10 mouse cellular contexts compared by ENCODE assay signal in genomic region chr10:80810084-80810483, GRCm38 (mm10). TPM values are rescaled to one million over a fixed set of nuclear protein-coding genes. Genes with fewer than 3 reads are reported as not detected.
A peak's percentile ranks its signal among the peaks of the same experiment; 100 is the strongest.
DNase-seq lines count a peak whose midpoint lies in the region; ATAC-seq lines count a peak whose summit lies in the region.
"Had no signal": no experiment of that assay in that cellular context is flagged by ENCODE, and none has a peak within 500 bp of the region (broad histone marks: within the 10 kb centered on the region; RNA-seq: fewer than 3 reads in every experiment).

No protein-coding gene starts in this region.

- no peak overlapping the region for H3K4me2 ChIP-seq in hindbrain, embryonic 11.5 days (replicated peaks; ENCODE audit: low read depth, low read length)
- H3K4me2 ChIP-seq in embryonic facial prominence, embryonic 15.5 days (replicated peaks), result peak overlapping the region; percentile 23; the same call in 1 of the 2 replicates
- 0 out of 2 replicates have a peak overlapping the region, but pooled peaks have one; percentile 17 for H3K4me2 ChIP-seq in limb, embryonic 15.5 days

- H3K4me3 ChIP-seq in hindbrain, embryonic 10.5 days, result peak overlapping the region; percentile 16
- H3K4me3 ChIP-seq in hindbrain, embryonic 11.5 days (ENCODE audit: low read depth, low read length), result no peak overlapping the region
- H3K4me3 ChIP-seq in embryonic facial prominence, embryonic 15.5 days (replicated peaks), result no peak overlapping the region
- H3K4me3 ChIP-seq in limb, embryonic 15.5 days, result no peak overlapping the region; the same call in 1 of the 2 replicates

- peaks cover 72% of the 10 kb centered on the region for H3K27me3 ChIP-seq in hindbrain, embryonic 10.5 days (ENCODE audit: insufficient read depth, poor library complexity, severe bottlenecking)
- peaks cover 24% of the 10 kb centered on the region for H3K27me3 ChIP-seq in hindbrain, embryonic 11.5 days (ENCODE audit: control insufficient read depth, insufficient read depth, low read length)
- H3K27me3 ChIP-seq in embryonic facial prominence, embryonic 15.5 days, result peaks cover 26% of the 10 kb centered on the region
- peaks cover 38% of the 10 kb centered on the region for H3K27me3 ChIP-seq in limb, embryonic 15.5 days

- peaks cover 54% of the 10 kb centered on the region for H3K4me1 ChIP-seq in hindbrain, embryonic 10.5 days (replicated peaks)
- H3K4me1 ChIP-seq in hindbrain, embryonic 11.5 days (replicated peaks; ENCODE audit: control insufficient read depth, insufficient read depth, low read length), result peaks cover 23% of the 10 kb centered on the region
- peaks cover 44% of the 10 kb centered on the region for H3K4me1 ChIP-seq in embryonic facial prominence, embryonic 15.5 days
- H3K4me1 ChIP-seq in limb, embryonic 15.5 days, result peaks cover 53% of the 10 kb centered on the region

- H3K9ac ChIP-seq in hindbrain, embryonic 11.5 days (ENCODE audit: low read depth, low read length), result no peak overlapping the region
- H3K9ac ChIP-seq in embryonic facial prominence, embryonic 15.5 days, result no peak overlapping the region
- H3K9ac ChIP-seq in limb, embryonic 15.5 days, result no peak overlapping the region
- H3K9ac ChIP-seq: forebrain, postnatal 0 days had no signal

- peak overlapping the region; percentile 36; the same call in 1 of the 2 replicates for H3K27ac ChIP-seq in hindbrain, embryonic 10.5 days
- H3K27ac ChIP-seq in hindbrain, embryonic 11.5 days (ENCODE audit: low read depth, low read length), result no peak overlapping the region
- no peak overlapping the region for H3K27ac ChIP-seq in embryonic facial prominence, embryonic 15.5 days (replicated peaks)
- H3K27ac ChIP-seq in limb, embryonic 15.5 days, result no peak overlapping the region

- ATAC-seq in hindbrain, embryonic 11.5 days (ENCODE audit: low FRiP score), result no peak
- ATAC-seq in embryonic facial prominence, embryonic 15.5 days (ENCODE audit: insufficient number of reproducible peaks, low FRiP score, low TSS enrichment, low read depth), result no peak
- ATAC-seq in limb, embryonic 15.5 days (ENCODE audit: insufficient number of reproducible peaks, low FRiP score, low TSS enrichment, low read depth), result no peak
- ATAC-seq: forebrain, postnatal 0 days had no signal

- no peak for DNase-seq in hindbrain, embryonic 10.5 days (ENCODE audit: low spot score)
- no peak for DNase-seq in hindbrain, embryonic 11.5 days (ENCODE audit: low spot score)
- peak; percentile 71 for DNase-seq in ovary, adult 18-20 months (ENCODE audit: low spot score)
- DNase-seq in ovary, postnatal 10 days (ENCODE audit: low spot score), result no peak
- DNase-seq in yolk sac, embryonic 10.5 days (ENCODE audit: low spot score), result no peak
- no peak for DNase-seq in gastrocnemius, postnatal 4 days (ENCODE audit: low spot score in 2 of 2)
- DNase-seq: forebrain, postnatal 0 days; layer of hippocampus, postnatal 36 days had no signal

- 3% methylated on average over 20 of the region's 20 CpGs for WGBS in hindbrain, embryonic 10.5 days
- 4% methylated on average over 19 of the region's 20 CpGs for WGBS in hindbrain, embryonic 11.5 days
- 4% methylated on average over 20 of the region's 20 CpGs for WGBS in embryonic facial prominence, embryonic 15.5 days
- WGBS in limb, embryonic 15.5 days, result 2% methylated on average over 20 of the region's 20 CpGs

- H3K36me3 ChIP-seq in hindbrain, embryonic 10.5 days, result peaks cover 11% of the 10 kb centered on the region
- H3K36me3 ChIP-seq in hindbrain, embryonic 11.5 days (ENCODE audit: control insufficient read depth, insufficient read depth, low read length), result no peaks in the 10 kb centered on the region
- H3K36me3 ChIP-seq in embryonic facial prominence, embryonic 15.5 days, result 0 out of 2 replicates have a peak, but pooled peaks cover 4% of the 10 kb centered on the region
- H3K36me3 ChIP-seq in limb, embryonic 15.5 days, result peaks cover 3% of the 10 kb centered on the region

- no peaks in the 10 kb centered on the region for H3K9me3 ChIP-seq in hindbrain, embryonic 10.5 days
- H3K9me3 ChIP-seq in hindbrain, embryonic 11.5 days (ENCODE audit: control insufficient read depth, low read length), result no peaks in the 10 kb centered on the region
- H3K9me3 ChIP-seq in embryonic facial prominence, embryonic 15.5 days (replicated peaks), result no peaks in the 10 kb centered on the region
- no peaks in the 10 kb centered on the region for H3K9me3 ChIP-seq in limb, embryonic 15.5 days

RNA-seq across cellular contexts. Expression of gene Jsrp1, which starts 3.2 kb away (rescaled TPM):
- 0.65 and 0.68 TPM in 2 replicates for polyA plus RNA-seq in hindbrain, embryonic 10.5 days (2016; fragmentation: Nextera tagmentation; extraction: Ambion mirVana)
- polyA plus RNA-seq in hindbrain, embryonic 11.5 days (2014; fragmentation: Nextera tagmentation; extraction: Ambion mirVana), result 0.36 and 0.61 TPM in 2 replicates
- polyA plus RNA-seq in embryonic facial prominence, embryonic 15.5 days (2015; fragmentation: Nextera tagmentation; extraction: Ambion mirVana), result 10.0 and 13.8 TPM in 2 replicates
- polyA plus RNA-seq in limb, embryonic 15.5 days (2015; fragmentation: Nextera tagmentation; extraction: Ambion mirVana), result 7.5 and 26.8 TPM in 2 replicates
- total RNA-seq in gastrocnemius, postnatal 4 days (2021), result 100 to 1,000 TPM; 199 to 230 TPM

RNA-seq across cellular contexts. Expression of gene Amh, which starts 5.0 kb away (rescaled TPM):
- 0.12 and 0.16 TPM in 2 replicates for polyA plus RNA-seq in hindbrain, embryonic 10.5 days (2016; fragmentation: Nextera tagmentation; extraction: Ambion mirVana)
- polyA plus RNA-seq in hindbrain, embryonic 11.5 days (2014; fragmentation: Nextera tagmentation; extraction: Ambion mirVana), result not detected in 2 replicates
- polyA plus RNA-seq in embryonic facial prominence, embryonic 15.5 days (2015; fragmentation: Nextera tagmentation; extraction: Ambion mirVana), result 0.09 TPM in 1 of 2 replicates, not detected in the other
- not detected in 2 replicates for polyA plus RNA-seq in limb, embryonic 15.5 days (2015; fragmentation: Nextera tagmentation; extraction: Ambion mirVana)
- total RNA-seq in gastrocnemius, postnatal 4 days (2021), result under 1 TPM; 0.86 to 0.93 TPM
- polyA plus RNA-seq: forebrain, postnatal 0 days had no signal

RNA-seq across cellular contexts. Expression of gene Plekhj1, which starts 11.7 kb away (rescaled TPM):
- 189 and 192 TPM in 2 replicates for polyA plus RNA-seq in hindbrain, embryonic 10.5 days (2016; fragmentation: Nextera tagmentation; extraction: Ambion mirVana)
- 142 and 150 TPM in 2 replicates for polyA plus RNA-seq in hindbrain, embryonic 11.5 days (2014; fragmentation: Nextera tagmentation; extraction: Ambion mirVana)
- 121 and 125 TPM in 2 replicates for polyA plus RNA-seq in embryonic facial prominence, embryonic 15.5 days (2015; fragmentation: Nextera tagmentation; extraction: Ambion mirVana)
- polyA plus RNA-seq in limb, embryonic 15.5 days (2015; fragmentation: Nextera tagmentation; extraction: Ambion mirVana), result 119 and 124 TPM in 2 replicates
- total RNA-seq in gastrocnemius, postnatal 4 days (2021), result 10 to 100 TPM; 41.7 to 43.0 TPM

RNA-seq across cellular contexts. Expression of gene Sf3a2, which starts 12.1 kb away (rescaled TPM):
- 109 and 119 TPM in 2 replicates for polyA plus RNA-seq in hindbrain, embryonic 10.5 days (2016; fragmentation: Nextera tagmentation; extraction: Ambion mirVana)
- polyA plus RNA-seq in hindbrain, embryonic 11.5 days (2014; fragmentation: Nextera tagmentation; extraction: Ambion mirVana), result 83.4 and 84.4 TPM in 2 replicates
- 68.1 and 79.7 TPM in 2 replicates for polyA plus RNA-seq in embryonic facial prominence, embryonic 15.5 days (2015; fragmentation: Nextera tagmentation; extraction: Ambion mirVana)
- polyA plus RNA-seq in limb, embryonic 15.5 days (2015; fragmentation: Nextera tagmentation; extraction: Ambion mirVana), result 59.0 and 71.7 TPM in 2 replicates
- 10 to 100 TPM; 47.1 to 55.8 TPM for total RNA-seq in gastrocnemius, postnatal 4 days (2021)

RNA-seq across cellular contexts. Expression of gene Oaz1, which starts 16.4 kb away (rescaled TPM):
- 2,287 and 2,328 TPM in 2 replicates for polyA plus RNA-seq in hindbrain, embryonic 10.5 days (2016; fragmentation: Nextera tagmentation; extraction: Ambion mirVana)
- 1,755 and 1,772 TPM in 2 replicates for polyA plus RNA-seq in hindbrain, embryonic 11.5 days (2014; fragmentation: Nextera tagmentation; extraction: Ambion mirVana)
- 1,751 and 1,885 TPM in 2 replicates for polyA plus RNA-seq in embryonic facial prominence, embryonic 15.5 days (2015; fragmentation: Nextera tagmentation; extraction: Ambion mirVana)
- 1,708 and 1,872 TPM in 2 replicates for polyA plus RNA-seq in limb, embryonic 15.5 days (2015; fragmentation: Nextera tagmentation; extraction: Ambion mirVana)
- total RNA-seq in gastrocnemius, postnatal 4 days (2021), result 100 to 1,000 TPM; 785 to 853 TPM
